Mouse (Mus musculus): ENCODE results near the gene Kcnj5. TPM values are rescaled to one million over a fixed set of nuclear protein-coding genes. Genes with fewer than 3 reads are reported as not detected.

Kcnj5 gene
- polyA plus RNA-seq, 1 experiment from 2014 or later: 0.85 TPM

- Histone ChIP-seq H3K27ac (ENCODE audit: low read depth) (no peak overlapping the region), H3K36me3 (replicated peaks; ENCODE audit: insufficient read depth, low read length) (no peaks in the 10 kb centered on the region), H3K9ac (replicated peaks) (no peak overlapping the region), H3K27me3 (ENCODE audit: insufficient read depth, low read length) (no peaks in the 10 kb centered on the region), H3K9me3 (ENCODE audit: low read length) (no peaks in the 10 kb centered on the region), H3K4me2 (ENCODE audit: low read depth, low read length) (no peak overlapping the region), H3K4me3 (ENCODE audit: low read depth, low read length) (no peak overlapping the region), H3K4me1 (ENCODE audit: insufficient read depth) (no peaks in the 10 kb centered on the region)
- TF ChIP-seq CTCF (IDR thresholded peaks at IDR 0.05; ENCODE audit: low read depth) (no peak), EP300 (IDR thresholded peaks at IDR 0.05; ENCODE audit: low read depth) (no peak)
- no peak for ATAC-seq
- no peak for DNase-seq
- 76% methylated on average over 5 of the region's 5 CpGs for WGBS (ENCODE audit: insufficient replicate concordance)
Observed at GRCm38 (mm10) chr9:32376863-32377590, 32.9 kb upstream of the Kcnj5 start.

GRCm38 (mm10) chr9:32376031-32376430 lies 31.9 kb upstream of the Kcnj5 start:
- DNase-seq: no peak
- H3K4me1 ChIP-seq (ENCODE audit: insufficient read depth): no peaks in the 10 kb centered on the region
- no peak for ATAC-seq
- H3K36me3 ChIP-seq (replicated peaks; ENCODE audit: insufficient read depth, low read length): no peaks in the 10 kb centered on the region
- H3K4me2 ChIP-seq (ENCODE audit: low read depth, low read length): no peak overlapping the region
- H3K9me3 ChIP-seq (ENCODE audit: low read length): no peaks in the 10 kb centered on the region
- no peaks in the 10 kb centered on the region for H3K27me3 ChIP-seq (ENCODE audit: insufficient read depth, low read length)
- no peak overlapping the region for H3K9ac ChIP-seq (replicated peaks)
- 80% methylated on average over 7 of the region's 7 CpGs for WGBS (ENCODE audit: insufficient replicate concordance)
- no peak overlapping the region for H3K4me3 ChIP-seq (ENCODE audit: low read depth, low read length)
- H3K27ac ChIP-seq (ENCODE audit: low read depth): no peak overlapping the region
- TF ChIP-seq EP300 (IDR thresholded peaks at IDR 0.05; ENCODE audit: low read depth) (no peak), CTCF (IDR thresholded peaks at IDR 0.05; ENCODE audit: low read depth) (no peak)

GRCm38 (mm10) chr9:32373656-32374055 lies 29.5 kb upstream of the Kcnj5 start:
- Histone ChIP-seq H3K4me2 (ENCODE audit: low read depth, low read length) (no peak overlapping the region), H3K9ac (replicated peaks) (no peak overlapping the region), H3K27ac (ENCODE audit: low read depth) (no peak overlapping the region), H3K4me3 (ENCODE audit: low read depth, low read length) (no peak overlapping the region), H3K9me3 (ENCODE audit: low read length) (no peaks in the 10 kb centered on the region), H3K36me3 (replicated peaks; ENCODE audit: insufficient read depth, low read length) (no peaks in the 10 kb centered on the region), H3K27me3 (ENCODE audit: insufficient read depth, low read length) (no peaks in the 10 kb centered on the region), H3K4me1 (ENCODE audit: insufficient read depth) (no peaks in the 10 kb centered on the region)
- DNase-seq: no peak
- TF ChIP-seq EP300 (IDR thresholded peaks at IDR 0.05; ENCODE audit: low read depth) (no peak), CTCF (IDR thresholded peaks at IDR 0.05; ENCODE audit: low read depth) (no peak)
- WGBS (ENCODE audit: insufficient replicate concordance): 87% methylated on average over 6 of the region's 6 CpGs
- no peak for ATAC-seq

GRCm38 (mm10) chr9:32372202-32372601 lies 28.1 kb upstream of the Kcnj5 start, which contains the start of gene Kcnj1:
Gene Kcnj1, plus strand, starts transcription at chr9:32372493.
- DNase-seq (no peak), ATAC-seq (no peak)
- TF ChIP-seq CTCF (IDR thresholded peaks at IDR 0.05; ENCODE audit: low read depth): no peak
- TF ChIP-seq EP300 (IDR thresholded peaks at IDR 0.05; ENCODE audit: low read depth): no peak
- Histone ChIP-seq H3K27me3 (ENCODE audit: insufficient read depth, low read length) (no peaks in the 10 kb centered on the region), H3K4me3 (ENCODE audit: low read depth, low read length) (no peak within 1 kb of the TSS), H3K9ac (replicated peaks) (no peak within 1 kb of the TSS), H3K36me3 (replicated peaks; ENCODE audit: insufficient read depth, low read length) (no peaks in the 10 kb centered on the region), H3K4me1 (ENCODE audit: insufficient read depth) (no peaks in the 10 kb centered on the region), H3K4me2 (ENCODE audit: low read depth, low read length) (no peak within 1 kb of the TSS), H3K9me3 (ENCODE audit: low read length) (no peaks in the 10 kb centered on the region), H3K27ac (ENCODE audit: low read depth) (no peak within 1 kb of the TSS)
- 78% methylated on average over 6 of the region's 6 CpGs for WGBS (ENCODE audit: insufficient replicate concordance)

- no peak overlapping the region for H3K4me2 ChIP-seq (ENCODE audit: low read depth, low read length)
Observed at GRCm38 (mm10) chr9:32369388-32369787, 25.2 kb upstream of the Kcnj5 start.

GRCm38 (mm10) chr9:32368812-32369211 lies 24.7 kb upstream of the Kcnj5 start:
- DNase-seq (no peak), ATAC-seq (no peak)
- Histone ChIP-seq H3K4me3 (ENCODE audit: low read depth, low read length) (no peak overlapping the region), H3K9me3 (ENCODE audit: low read length) (no peaks in the 10 kb centered on the region), H3K36me3 (replicated peaks; ENCODE audit: insufficient read depth, low read length) (no peaks in the 10 kb centered on the region), H3K9ac (replicated peaks) (no peak overlapping the region), H3K4me1 (ENCODE audit: insufficient read depth) (no peaks in the 10 kb centered on the region), H3K27ac (ENCODE audit: low read depth) (no peak overlapping the region), H3K27me3 (ENCODE audit: insufficient read depth, low read length) (no peaks in the 10 kb centered on the region), H3K4me2 (ENCODE audit: low read depth, low read length) (no peak overlapping the region)
- TF ChIP-seq EP300 (IDR thresholded peaks at IDR 0.05; ENCODE audit: low read depth) (no peak), CTCF (IDR thresholded peaks at IDR 0.05; ENCODE audit: low read depth) (no peak)
- 22% methylated on average over 2 of the region's 2 CpGs for WGBS (ENCODE audit: insufficient replicate concordance)

More at GRCm38 (mm10) chr9:32369388-32369787, 25.2 kb upstream of the Kcnj5 start:
- no peaks in the 10 kb centered on the region for H3K27me3 ChIP-seq (ENCODE audit: insufficient read depth, low read length)
- TF ChIP-seq CTCF (IDR thresholded peaks at IDR 0.05; ENCODE audit: low read depth) (no peak), EP300 (IDR thresholded peaks at IDR 0.05; ENCODE audit: low read depth) (no peak)
- H3K4me3 ChIP-seq (ENCODE audit: low read depth, low read length): no peak overlapping the region
- no peaks in the 10 kb centered on the region for H3K4me1 ChIP-seq (ENCODE audit: insufficient read depth)
- no peak overlapping the region for H3K9ac ChIP-seq (replicated peaks)
- no peak overlapping the region for H3K27ac ChIP-seq (ENCODE audit: low read depth)
- WGBS (ENCODE audit: insufficient replicate concordance): 51% methylated on average over 6 of the region's 6 CpGs
- no peaks in the 10 kb centered on the region for H3K9me3 ChIP-seq (ENCODE audit: low read length)
- H3K36me3 ChIP-seq (replicated peaks; ENCODE audit: insufficient read depth, low read length): no peaks in the 10 kb centered on the region
- DNase-seq (no peak), ATAC-seq (peak; percentile 62)

All from liver, postnatal 0 days (tissue).